Mouse (Mus musculus) G1E (cell line): ENCODE data around the gene Kcnk15.

Experiments
- CTCF ChIP-seq: IDR thresholded peaks from 2 replicates; pipeline ENCODE4 v1.5.1; 2012; ENCODE audit warnings: low read depth, low read length, inconsistent platforms, mixed read lengths
- GATA1 ChIP-seq: IDR thresholded peaks from 2 replicates; pipeline ENCODE4 v1.6.1; 2012; ENCODE audit warnings: borderline replicate concordance, low read length, inconsistent platforms, mixed read lengths
- TAL1 ChIP-seq: conservative IDR thresholded peaks from 2 replicates; pipeline ENCODE4 v1.6.1; 2012; ENCODE audit warnings: low read depth, low read length, inconsistent platforms, mixed read lengths

GRCm38 (mm10) chr2:163803838-163804237, 49.6 kb upstream of the Kcnk15 start:
- TF ChIP-seq CTCF (no peak), TAL1 (no peak), GATA1 (no peak)
